Mouse (Mus musculus) erythroblast, embryonic 14.5 days (primary cell): ENCODE results near the gene Ptgs2. TPM values are rescaled to one million over a fixed set of nuclear protein-coding genes. Genes with fewer than 3 reads are reported as not detected.

Experiments
- H3K27me3 ChIP-seq: 2 replicates; pipeline ENCODE4 v1.6.1; 2012; ENCODE audit warnings: inconsistent platforms; ENCODE audit not compliant: control insufficient read depth
- H3K36me3 ChIP-seq: 2 replicates; pipeline ENCODE4 v1.6.1; 2012; ENCODE audit warnings: mild to moderate bottlenecking, inconsistent platforms; ENCODE audit not compliant: control insufficient read depth
- H3K4me1 ChIP-seq: 2 replicates; pipeline ENCODE4 v1.6.1; 2012; ENCODE audit warnings: inconsistent platforms; ENCODE audit not compliant: control insufficient read depth
- H3K4me3 ChIP-seq: replicated peaks from 2 replicates; pipeline ENCODE3; 2012; ENCODE audit warnings: moderate library complexity, mild to moderate bottlenecking, inconsistent platforms
- H3K9me3 ChIP-seq: 2 replicates; pipeline ENCODE4 v1.6.1; 2012; ENCODE audit warnings: low read length, inconsistent platforms, mixed read lengths; ENCODE audit not compliant: control insufficient read depth
- GATA1 ChIP-seq: IDR thresholded peaks from 2 replicates; pipeline ENCODE4 v1.6.1; 2012; ENCODE audit warnings: low read length, inconsistent platforms, mixed read lengths
- TAL1 ChIP-seq: IDR thresholded peaks from 3 replicates; pipeline ENCODE4 v1.6.1; 2012; ENCODE audit warnings: low read length, inconsistent platforms, mixed read lengths
- polyA plus RNA-seq: library from polyadenylated mRNA; stranded (reverse); fragments of >175 nt; gene quantifications from 2 replicates; pipeline ENCODE4 v1.2.3, GENCODE M21; 2012

Gene Ptgs2
- polyA plus RNA-seq, 1 experiment = not detected

DNA sequence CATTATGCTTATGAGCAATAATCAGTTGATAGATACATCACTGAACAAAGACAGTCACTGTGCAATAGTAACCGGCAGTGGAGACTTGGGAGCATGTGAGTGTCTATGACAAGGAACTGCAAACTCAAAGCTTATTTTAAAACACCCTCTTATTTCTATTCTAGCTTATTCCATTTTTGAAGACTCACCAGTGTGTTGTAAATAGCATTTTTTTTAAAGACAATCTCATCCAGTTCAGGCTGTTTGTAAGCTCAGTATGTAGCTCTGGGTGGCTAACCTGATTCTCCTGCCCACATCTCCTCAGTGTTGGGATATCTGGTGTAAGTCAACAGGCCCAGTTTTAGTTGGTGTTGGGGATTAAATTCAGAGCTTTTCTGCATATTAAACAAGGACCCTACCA is 42.1 kb downstream of the Ptgs2 start:
- Histone ChIP-seq H3K4me1 (no peaks in the 10 kb centered on the region), H3K9me3 (no peaks in the 10 kb centered on the region), H3K36me3 (no peaks in the 10 kb centered on the region), H3K27me3 (no peaks in the 10 kb centered on the region), H3K4me3 (no peak overlapping the region)
- TF ChIP-seq GATA1 = no peak
- no peak for TF ChIP-seq TAL1

DNA sequence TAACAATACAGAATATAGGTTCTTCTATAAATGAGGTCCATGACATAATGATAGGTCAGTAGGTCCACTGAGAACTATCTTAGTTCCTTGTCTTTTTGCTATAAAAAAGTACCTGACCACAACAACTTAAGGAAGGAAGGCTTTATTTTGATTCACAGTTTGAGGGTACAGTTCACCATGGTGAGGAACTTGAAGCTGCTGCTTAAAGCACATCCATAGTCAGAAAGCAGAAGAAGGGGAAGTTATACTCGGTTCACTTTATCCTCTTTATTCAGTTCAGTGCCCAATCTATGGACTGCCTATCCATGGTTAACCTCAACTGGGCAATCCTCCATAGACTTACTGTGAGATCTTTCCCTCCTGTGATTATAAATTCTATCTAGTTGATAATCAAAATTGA is 43.7 kb downstream of the Ptgs2 start:
- no peaks in the 10 kb centered on the region for H3K36me3 ChIP-seq
- H3K9me3 ChIP-seq = no peaks in the 10 kb centered on the region
- H3K27me3 ChIP-seq = no peaks in the 10 kb centered on the region
- no peak overlapping the region for H3K4me3 ChIP-seq
- H3K4me1 ChIP-seq = no peaks in the 10 kb centered on the region
- TF ChIP-seq TAL1 (no peak), GATA1 (no peak)

DNA sequence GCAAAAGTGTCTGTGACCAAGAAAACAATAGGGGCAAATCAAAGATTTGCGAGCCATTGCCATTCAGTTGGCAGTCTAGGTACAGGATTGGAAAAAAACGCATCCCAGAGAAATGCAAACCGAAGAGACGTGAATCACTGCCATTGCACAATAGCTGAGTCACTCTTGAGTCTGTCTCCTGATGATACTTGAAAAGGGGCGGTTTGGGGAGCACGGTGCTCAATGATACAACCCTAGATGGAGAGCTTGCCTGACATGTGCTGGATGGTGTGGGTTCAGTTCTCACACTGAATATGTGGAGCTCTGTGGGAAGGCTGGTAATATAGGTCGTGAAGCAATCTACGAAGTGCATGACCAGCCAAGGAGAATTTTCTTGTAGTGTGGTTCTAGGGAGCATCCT is 45.2 kb downstream of the Ptgs2 start:
- no peaks in the 10 kb centered on the region for H3K27me3 ChIP-seq
- H3K4me3 ChIP-seq = no peak overlapping the region
- H3K9me3 ChIP-seq = no peaks in the 10 kb centered on the region
- no peaks in the 10 kb centered on the region for H3K4me1 ChIP-seq
- no peak for TF ChIP-seq GATA1
- no peaks in the 10 kb centered on the region for H3K36me3 ChIP-seq

DNA sequence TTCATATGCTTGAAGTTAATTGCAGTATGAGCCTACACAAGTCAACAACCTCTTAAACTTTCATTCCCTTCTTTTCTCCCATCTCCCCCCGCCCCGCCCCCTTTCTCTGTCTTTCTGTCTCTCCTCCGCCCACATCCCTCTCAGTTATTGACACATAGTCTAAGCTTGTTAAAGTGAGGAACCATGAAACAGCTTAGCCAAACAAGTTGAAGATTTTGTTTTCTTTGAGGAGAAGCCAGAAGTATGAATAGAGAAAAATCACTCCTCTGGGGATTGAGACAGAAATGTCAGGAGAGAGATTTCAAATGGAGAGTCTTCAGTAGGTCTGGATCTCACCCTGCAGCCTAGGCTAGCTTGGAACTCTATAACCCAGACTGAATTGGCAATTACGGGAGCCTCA is 47.4 kb downstream of the Ptgs2 start:
- TF ChIP-seq GATA1 (no peak), TAL1 (no peak)
- H3K27me3 ChIP-seq = no peaks in the 10 kb centered on the region
- no peaks in the 10 kb centered on the region for H3K4me1 ChIP-seq
- no peaks in the 10 kb centered on the region for H3K36me3 ChIP-seq
- H3K9me3 ChIP-seq = no peaks in the 10 kb centered on the region
- H3K4me3 ChIP-seq = no peak overlapping the region

DNA sequence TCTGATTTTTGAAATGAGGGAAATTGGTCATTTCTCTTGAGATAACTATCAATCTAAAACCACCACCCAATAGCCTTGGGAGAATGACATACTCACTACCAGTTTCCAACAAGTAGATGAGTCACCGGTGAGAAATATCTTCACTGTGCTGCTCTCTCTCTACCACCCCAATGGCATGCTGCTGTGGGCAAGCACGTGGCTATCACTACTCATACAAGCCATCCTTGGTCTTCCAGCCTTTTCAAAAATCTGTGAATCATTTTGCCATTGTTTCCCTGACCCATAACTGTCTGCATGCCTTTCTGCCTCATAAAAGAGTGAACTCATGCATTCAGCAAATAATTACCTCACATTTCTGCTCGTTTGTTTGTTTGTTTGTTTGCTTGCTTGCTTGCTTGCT is 51.6 kb downstream of the Ptgs2 start:
- no peaks in the 10 kb centered on the region for H3K36me3 ChIP-seq
- no peaks in the 10 kb centered on the region for H3K4me1 ChIP-seq
- no peaks in the 10 kb centered on the region for H3K9me3 ChIP-seq
- H3K27me3 ChIP-seq = no peaks in the 10 kb centered on the region
- H3K4me3 ChIP-seq = no peak overlapping the region
- TF ChIP-seq GATA1 = no peak
- TF ChIP-seq TAL1 = no peak

Other genes with a start within 250 kb of the Ptgs2 start
- gene Pla2g4a, start 138.7 kb upstream of the Ptgs2 start, polyA plus RNA-seq = 0.03 TPM in 1 of 2 replicates, not detected in the other
- not detected in 2 replicates for gene Pdc, start 219.4 kb downstream of the Ptgs2 start, polyA plus RNA-seq